Mouse (Mus musculus) heart, postnatal 0 days (tissue): ENCODE results near the gene Fam161b.

Experiments
- CTCF ChIP-seq: IDR thresholded peaks from 2 replicates; pipeline ENCODE4 v1.5.1; 2016; ENCODE audit warnings: antibody characterized with exemption, control low read depth, low read depth
- EP300 ChIP-seq: IDR thresholded peaks from 2 replicates; pipeline ENCODE4 v1.6.1; 2016; ENCODE audit warnings: antibody characterized with exemption, low read depth

DNA sequence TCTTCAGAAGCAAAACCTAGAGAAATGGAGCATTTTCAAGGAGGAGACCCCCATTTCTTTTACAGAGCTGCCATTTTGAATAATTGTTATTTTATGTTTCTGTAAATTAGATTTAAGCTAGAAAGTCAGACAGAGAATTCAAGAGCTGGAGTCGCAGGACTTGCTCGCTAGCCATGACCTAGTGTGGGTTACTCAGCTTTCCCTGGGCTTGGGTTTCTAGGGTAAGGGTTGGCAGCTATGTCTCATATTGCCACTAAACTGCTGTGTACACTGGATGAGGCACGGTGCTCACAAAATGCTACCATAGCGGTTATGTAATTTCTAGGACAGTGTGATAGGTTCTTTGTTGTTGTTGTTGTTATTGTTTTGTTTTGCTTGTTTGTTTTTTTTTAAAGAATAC, 31.0 kb upstream of the Fam161b start:
- TF ChIP-seq CTCF (no peak), EP300 (no peak)
